ENCODE assay signal across 27 mouse cellular contexts in genomic region chr3:85776707-85777106, GRCm38 (mm10). TPM values are rescaled to one million over a fixed set of nuclear protein-coding genes. Genes with fewer than 3 reads are reported as not detected.
DNase-seq lines count a peak whose midpoint lies in the region; ATAC-seq and TF ChIP-seq lines count a peak whose summit lies in the region.
"Had no signal": no experiment of that assay in that cellular context is flagged by ENCODE, and none has a peak within 500 bp of the region (broad histone marks: within the 10 kb centered on the region; RNA-seq: fewer than 3 reads in every experiment).

No protein-coding gene starts in this region.

- no peaks in the 10 kb centered on the region for H3K9me3 ChIP-seq in kidney, embryonic 16.5 days (ENCODE audit: low read length)
- H3K9me3 ChIP-seq in limb, embryonic 13.5 days = no peaks in the 10 kb centered on the region
- H3K9me3 ChIP-seq: embryonic facial prominence, embryonic 12.5 days; heart, embryonic 13.5 days; midbrain, embryonic 13.5 days had no signal

- H3K4me3 ChIP-seq in kidney, adult 2 months (ENCODE audit: insufficient read depth, low read depth, low read length) = peak overlapping the region; percentile 18; the same call in 1 of the 2 replicates
- H3K4me3 ChIP-seq in kidney, embryonic 16.5 days (ENCODE audit: low read length) = peak overlapping the region; percentile 28
- peak overlapping the region; percentile 15; the same call in 1 of the 2 replicates for H3K4me3 ChIP-seq in limb, embryonic 13.5 days
- H3K4me3 ChIP-seq: embryonic facial prominence, embryonic 12.5 days; gastrocnemius, adult 2 months; heart, embryonic 13.5 days; midbrain, embryonic 13.5 days; myocyte had no signal

- peak; percentile 34 for DNase-seq in kidney, adult 2 months
- no peak for DNase-seq in kidney, adult 9 months
- peak; percentile 36 for DNase-seq in brain, adult 2 months (ENCODE audit: low read depth, low spot score)
- no peak for DNase-seq in adrenal gland, postnatal 10 days
- no peak for DNase-seq in urinary bladder, postnatal 25 days (ENCODE audit: low spot score)
- no peak for DNase-seq in gastrocnemius, adult 8-10 months (ENCODE audit: low spot score in 2 of 2)
- DNase-seq: adrenal gland, postnatal 36 days; cerebellum, adult 18-20 months; cerebellum, postnatal 36 days; gastrocnemius, adult 2 months; heart, postnatal 36 days; layer of hippocampus, adult 9-11 months; liver, postnatal 0 days; lung, postnatal 10 days; spleen, adult 18-20 months; thymus, postnatal 4 days had no signal

- no peak overlapping the region for H3K9ac ChIP-seq in kidney, embryonic 16.5 days (replicated peaks; ENCODE audit: low read length)
- H3K9ac ChIP-seq in limb, embryonic 13.5 days = no peak overlapping the region
- H3K9ac ChIP-seq: embryonic facial prominence, embryonic 12.5 days; heart, embryonic 13.5 days; liver, postnatal 0 days; midbrain, embryonic 13.5 days had no signal

- H3K27me3 ChIP-seq in kidney, adult 2 months (replicated peaks; ENCODE audit: control insufficient read depth, insufficient read depth, low read length) = no peaks in the 10 kb centered on the region
- H3K27me3 ChIP-seq in kidney, embryonic 16.5 days (ENCODE audit: insufficient read depth, low read length) = no peaks in the 10 kb centered on the region
- H3K27me3 ChIP-seq in limb, embryonic 13.5 days = 0 out of 2 replicates have a peak, but pooled peaks cover 5% of the 10 kb centered on the region
- H3K27me3 ChIP-seq: embryonic facial prominence, embryonic 12.5 days; heart, embryonic 13.5 days; midbrain, embryonic 13.5 days had no signal

- no peak for TF ChIP-seq POLR2A in kidney, adult 2 months (IDR thresholded peaks at IDR 0.05; ENCODE audit: low read depth, low read length)

- ATAC-seq in kidney, embryonic 16.5 days (ENCODE audit: low FRiP score, low TSS enrichment) = peak; percentile 68
- ATAC-seq in limb, embryonic 13.5 days (ENCODE audit: low FRiP score, low read depth) = peak; percentile 64; the same call in 1 of the 2 replicates
- ATAC-seq: forebrain, embryonic 16.5 days; hindbrain, embryonic 16.5 days; intestine, embryonic 16.5 days; liver, postnatal 0 days; midbrain, embryonic 13.5 days had no signal

- 25% methylated on average over 10 of the region's 10 CpGs for WGBS in kidney, adult 2 months
- 22% methylated on average over 10 of the region's 10 CpGs for WGBS in kidney, embryonic 16.5 days
- 46% methylated on average over 10 of the region's 10 CpGs for WGBS in limb, embryonic 13.5 days

- H3K4me2 ChIP-seq in kidney, embryonic 16.5 days (replicated peaks; ENCODE audit: low read depth, low read length) = peak overlapping the region; percentile 47
- H3K4me2 ChIP-seq in limb, embryonic 13.5 days (replicated peaks) = peak overlapping the region; percentile 35
- H3K4me2 ChIP-seq: embryonic facial prominence, embryonic 12.5 days; heart, embryonic 13.5 days; midbrain, embryonic 13.5 days had no signal

- H3K27ac ChIP-seq in kidney, adult 2 months (ENCODE audit: insufficient read depth, low read depth, low read length) = peak overlapping the region; percentile 41; the same call in 1 of the 2 replicates
- H3K27ac ChIP-seq in kidney, embryonic 16.5 days (ENCODE audit: low read length) = 0 out of 2 replicates have a peak overlapping the region, but pooled peaks have one; percentile 2
- peak overlapping the region; percentile 39; the same call in 1 of the 2 replicates for H3K27ac ChIP-seq in limb, embryonic 13.5 days
- H3K27ac ChIP-seq: embryonic facial prominence, embryonic 12.5 days; gastrocnemius, adult 2 months; heart, embryonic 13.5 days; midbrain, embryonic 13.5 days had no signal

- no peaks in the 10 kb centered on the region for H3K36me3 ChIP-seq in kidney, adult 2 months (ENCODE audit: control insufficient read depth, insufficient read depth, low read length)
- H3K36me3 ChIP-seq in kidney, embryonic 16.5 days (ENCODE audit: insufficient read depth, low read length) = no peaks in the 10 kb centered on the region
- H3K36me3 ChIP-seq in limb, embryonic 13.5 days = no peaks in the 10 kb centered on the region
- H3K36me3 ChIP-seq: embryonic facial prominence, embryonic 12.5 days; heart, embryonic 13.5 days; midbrain, embryonic 13.5 days had no signal

- no peak for TF ChIP-seq CTCF in kidney, adult 2 months (conservative IDR thresholded peaks at IDR 0.05; ENCODE audit: insufficient read depth, insufficient read length, low read depth, low read length)

- H3K4me1 ChIP-seq in kidney, adult 2 months (ENCODE audit: control insufficient read depth, insufficient read depth, low read length) = peaks cover 5% of the 10 kb centered on the region
- peaks cover 7% of the 10 kb centered on the region for H3K4me1 ChIP-seq in kidney, embryonic 16.5 days (ENCODE audit: insufficient read depth, low read length)
- H3K4me1 ChIP-seq in limb, embryonic 13.5 days = peaks cover 14% of the 10 kb centered on the region; the same call in 1 of the 2 replicates

RNA-seq across cellular contexts. Expression of gene Fam160a1, which starts 40.4 kb away (rescaled TPM):
- 8.5 and 10.3 TPM in 2 replicates for polyA plus RNA-seq in kidney, adult 2 months (2012; rRNA removed)
- 6.1 and 6.7 TPM in 2 replicates for polyA plus RNA-seq in kidney, embryonic 16.5 days (2015; fragmentation: Nextera tagmentation; extraction: Ambion mirVana)
- 3.0 and 3.1 TPM in 2 replicates for polyA plus RNA-seq in limb, embryonic 13.5 days (2015; fragmentation: Nextera tagmentation; extraction: Ambion mirVana)
- 1 to 10 TPM; 6.1 to 9.4 TPM for total RNA-seq in adrenal gland, postnatal 10 days (2021)
- total RNA-seq in gastrocnemius, adult 8-10 months (2022) = 10 to 100 TPM; 52.1 to 58.4 (median 56.9) TPM
- total RNA-seq: granulocyte monocyte progenitor cell, adult 5-6 weeks; megakaryocyte progenitor cell, adult 5-6 weeks had no signal

Comparison
In these comparisons a context has a peak if more than half of its experiments do, and no peak if none do; other contexts are left out.
1. DNase-seq: peak in kidney, adult 2 months (single experiment) and brain, adult 2 months (single experiment); none in kidney, adult 9 months (single experiment), adrenal gland, postnatal 10 days (single experiment), urinary bladder, postnatal 25 days (single experiment) and gastrocnemius, adult 8-10 months (0 of 2).
2. Peak in every context shown above with its lines, with median percentiles within 50 percentile points of each other: H3K27ac ChIP-seq and H3K4me3 ChIP-seq.